Mouse (Mus musculus): ENCODE results near the gene Fam53b.

The Fam53b gene

GRCm38 (mm10) chr7:132767999-132768370 lies 45.7 kb downstream of the Fam53b start:
- CTCF ChIA-PET: no interaction called here

GRCm38 (mm10) chr7:132767233-132767998 lies 46.3 kb downstream of the Fam53b start:
- CTCF ChIA-PET: no interaction called here

- CTCF ChIA-PET: no interaction called here
Measured at GRCm38 (mm10) chr7:132766235-132766871, 47.3 kb downstream of the Fam53b start.

GRCm38 (mm10) chr7:132765629-132766186 lies 48.0 kb downstream of the Fam53b start:
- CTCF ChIA-PET: no interaction called here

- CTCF ChIA-PET: no interaction called here
Measured at GRCm38 (mm10) chr7:132764896-132765491, 48.7 kb downstream of the Fam53b start.

GRCm38 (mm10) chr7:132764314-132764713 lies 49.4 kb downstream of the Fam53b start:
- CTCF ChIA-PET: interaction anchor here (0.5 kb wide), 1 partner anchor 458 kb away, joined by 3 read pairs; no protein-coding TSS in a partner anchor

GRCm38 (mm10) chr7:132763911-132764310 lies 49.8 kb downstream of the Fam53b start:
- CTCF ChIA-PET: interaction anchor here (0.5 kb wide), 1 partner anchor 457 kb away, joined by 3 read pairs; no protein-coding TSS in a partner anchor

- CTCF ChIA-PET: no interaction called here
Measured at GRCm38 (mm10) chr7:132763351-132763750, 50.3 kb downstream of the Fam53b start.

- CTCF ChIA-PET: no interaction called here
Measured at GRCm38 (mm10) chr7:132761409-132761808, 52.3 kb downstream of the Fam53b start.

- CTCF ChIA-PET: no interaction called here
Measured at GRCm38 (mm10) chr7:132760589-132761180, 53.0 kb downstream of the Fam53b start.

GRCm38 (mm10) chr7:132759926-132760325 lies 53.8 kb downstream of the Fam53b start:
- CTCF ChIA-PET: interaction anchor here (0.7 kb wide), 1 partner anchor 104 kb away, joined by 3 read pairs; no protein-coding TSS in a partner anchor

GRCm38 (mm10) chr7:132759405-132759891 lies 54.2 kb downstream of the Fam53b start:
- CTCF ChIA-PET: interaction anchor here (0.7 kb wide), 1 partner anchor 104 kb away, joined by 3 read pairs; no protein-coding TSS in a partner anchor

GRCm38 (mm10) chr7:132758875-132759274 lies 54.8 kb downstream of the Fam53b start:
- CTCF ChIA-PET: no interaction called here

GRCm38 (mm10) chr7:132756325-132756724 lies 57.4 kb downstream of the Fam53b start:
- CTCF ChIA-PET: no interaction called here

GRCm38 (mm10) chr7:132754389-132754750 lies 59.3 kb downstream of the Fam53b start:
- CTCF ChIA-PET: no interaction called here

GRCm38 (mm10) chr7:132753518-132754388 lies 59.9 kb downstream of the Fam53b start:
- CTCF ChIA-PET: interaction anchor here (0.6 kb wide), 1 partner anchor 54 kb away, joined by 4 read pairs; no protein-coding TSS in a partner anchor

- CTCF ChIA-PET: no interaction called here
Measured at GRCm38 (mm10) chr7:132751716-132752115, 62.0 kb downstream of the Fam53b start.

GRCm38 (mm10) chr7:132749504-132749903 lies 64.2 kb downstream of the Fam53b start:
- CTCF ChIA-PET: no interaction called here

GRCm38 (mm10) chr7:132748076-132748769 lies 65.5 kb downstream of the Fam53b start:
- CTCF ChIA-PET: no interaction called here

GRCm38 (mm10) chr7:132747096-132747495 lies 66.6 kb downstream of the Fam53b start:
- CTCF ChIA-PET: interaction anchor here (0.7 kb wide), 1 partner anchor 38 kb away, joined by 3 read pairs; no protein-coding TSS in a partner anchor
